ENCODE assay signal across 8 mouse cellular contexts in genomic region chr2:25931249-25931859, GRCm38 (mm10). TPM values are rescaled to one million over a fixed set of nuclear protein-coding genes. Genes with fewer than 3 reads are reported as not detected.
DNase-seq lines count a peak whose midpoint lies in the region; ATAC-seq and TF ChIP-seq lines count a peak whose summit lies in the region.

No protein-coding gene starts in this region.

- no peak overlapping the region for H3K4me3 ChIP-seq in cortical plate, adult 2 months (ENCODE audit: insufficient read depth, low read length)
- no peak overlapping the region for H3K4me3 ChIP-seq in lung, embryonic 14.5 days (ENCODE audit: low read depth, low read length)

- no peak overlapping the region for H3K4me2 ChIP-seq in lung, embryonic 14.5 days

- peak; percentile 37 for DNase-seq in heart, postnatal 4 days
- DNase-seq in heart, adult 8-10 months (ENCODE audit: low spot score), result no peak
- DNase-seq in urinary bladder, postnatal 14 days (ENCODE audit: low spot score), result peak; percentile 29
- no peak for DNase-seq in urinary bladder, postnatal 36 days (ENCODE audit: low spot score in 2 of 2)
- peak; percentile 49 for DNase-seq in lung, embryonic 14.5 days
- no peak for DNase-seq in frontal cortex, postnatal 10 days (ENCODE audit: low spot score in 2 of 2)
- no peak for DNase-seq in ovary, adult 18-20 months (ENCODE audit: low spot score)

- TF ChIP-seq CTCF in cortical plate, adult 2 months (IDR thresholded peaks at IDR 0.05; ENCODE audit: extremely low read depth, insufficient read depth, low read length), result peak; percentile 44
- peak; percentile 49 for TF ChIP-seq CTCF in lung, embryonic 14.5 days (IDR thresholded peaks at IDR 0.05; ENCODE audit: low read depth)

- no peaks in the 10 kb centered on the region for H3K9me3 ChIP-seq in lung, embryonic 14.5 days (ENCODE audit: low read depth, low read length)

- no peak overlapping the region for H3K9ac ChIP-seq in lung, embryonic 14.5 days

- WGBS in lung, embryonic 14.5 days, result 73% methylated on average over 6 of the region's 6 CpGs

- no peaks in the 10 kb centered on the region for H3K4me1 ChIP-seq in cortical plate, adult 2 months (ENCODE audit: control insufficient read depth, insufficient read depth, low read length)
- H3K4me1 ChIP-seq in lung, embryonic 14.5 days (ENCODE audit: insufficient read depth), result no peaks in the 10 kb centered on the region

- peaks cover 87% of the 10 kb centered on the region for H3K36me3 ChIP-seq in lung, embryonic 14.5 days (ENCODE audit: insufficient read depth)

- TF ChIP-seq POLR2A in cortical plate, adult 2 months (IDR thresholded peaks at IDR 0.05; ENCODE audit: extremely low read depth, insufficient read depth, low read length), result no peak

- no peaks in the 10 kb centered on the region for H3K27me3 ChIP-seq in lung, embryonic 14.5 days (ENCODE audit: insufficient read depth, low read length)

- ATAC-seq in lung, embryonic 14.5 days (ENCODE audit: insufficient read depth), result no peak

- H3K27ac ChIP-seq in cortical plate, adult 2 months (ENCODE audit: insufficient read depth, low read length), result no peak overlapping the region
- no peak overlapping the region for H3K27ac ChIP-seq in lung, embryonic 14.5 days (ENCODE audit: low read depth)

RNA-seq across cellular contexts. Expression of gene Camsap1, which starts 51.7 kb away (rescaled TPM):
- 10 to 100 TPM; 30.1 to 33.3 TPM for total RNA-seq in heart, postnatal 4 days (2021)
- 10 to 100 TPM; 32.6 to 42.3 (median 39.6) TPM for total RNA-seq in heart, adult 8-10 months (2022)
- polyA plus RNA-seq in cortical plate, adult 2 months (2012; rRNA removed), result 31.6 and 32.4 TPM in 2 replicates
- 27.8 and 31.9 TPM in 2 replicates for polyA plus RNA-seq in lung, embryonic 14.5 days (2014; fragmentation: Nextera tagmentation; extraction: Ambion mirVana)

Comparison
In these comparisons a context has a peak if more than half of its experiments do, and no peak if none do; other contexts are left out.
1. DNase-seq: peak in heart, postnatal 4 days (single experiment), urinary bladder, postnatal 14 days (single experiment) and lung, embryonic 14.5 days (single experiment); none in heart, adult 8-10 months (single experiment), urinary bladder, postnatal 36 days (0 of 2), frontal cortex, postnatal 10 days (0 of 2) and ovary, adult 18-20 months (single experiment).